Mouse (Mus musculus) heart, adult 2 months (tissue): Measurements from ENCODE around the gene Cfap97d1.

Source experiments
- CTCF ChIP-seq: fragments of 200-600 bp; IDR thresholded peaks from 2 replicates; pipeline ENCODE4 v1.8.1; 2022; ENCODE audit warnings: antibody characterized with exemption, mild to moderate bottlenecking, moderate library complexity
- POLR2A ChIP-seq: fragments of 200-500 bp; IDR thresholded peaks from 2 replicates; pipeline ENCODE4 v1.6.1; 2011; ENCODE audit warnings: mild to moderate bottlenecking, low read depth, low read length, control low read depth; ENCODE audit not compliant: insufficient read depth

DNA sequence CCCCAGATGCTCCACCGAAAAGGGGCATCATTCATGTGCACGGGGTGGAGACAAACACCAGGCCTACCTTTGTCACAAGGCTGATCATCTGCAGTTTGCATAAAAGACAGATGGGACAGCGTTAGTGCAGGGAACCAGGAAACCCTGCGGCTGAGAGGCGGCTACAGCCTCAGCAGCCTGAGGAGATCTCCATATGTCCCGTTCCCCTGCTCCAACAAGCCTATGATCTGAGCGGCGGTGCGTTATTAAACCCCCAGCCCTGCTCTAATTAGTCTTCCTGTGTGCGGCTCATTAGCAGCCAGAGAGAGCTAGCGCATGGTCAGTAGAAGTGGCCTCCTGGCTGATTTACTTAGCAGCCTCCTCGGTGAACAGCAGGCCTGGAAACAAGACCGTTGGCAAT is 26.1 kb downstream of the Cfap97d1 start:
- TF ChIP-seq POLR2A (no peak), CTCF (no peak)
